Mouse (Mus musculus): ENCODE data around the gene Slc2a4.

GRCm38 (mm10) chr11:69917379-69917948 lies 30.5 kb downstream of the Slc2a4 start:
- TF ChIP-seq CTCF (IDR thresholded peaks at IDR 0.05; ENCODE audit: borderline replicate concordance, insufficient read depth, low read length) (no peak), POLR2A (IDR thresholded peaks at IDR 0.05; ENCODE audit: low read depth, low read length) (no peak)

All from embryonic fibroblast, embryonic 13.5 days (primary cell).